Mouse (Mus musculus): Measurements from ENCODE around the gene Gucd1.
"Not testable (repeated sequence)": the region's sequence is repeated elsewhere in the genome, so short reads cannot be mapped to it uniquely, and the experiment has no call there.

Gene Gucd1

GRCm38 (mm10) chr10:75535423-75535822, 17.7 kb upstream of the Gucd1 start:
- DNase-seq (ENCODE audit: low spot score in 2 of 2), result no peak

DNA sequence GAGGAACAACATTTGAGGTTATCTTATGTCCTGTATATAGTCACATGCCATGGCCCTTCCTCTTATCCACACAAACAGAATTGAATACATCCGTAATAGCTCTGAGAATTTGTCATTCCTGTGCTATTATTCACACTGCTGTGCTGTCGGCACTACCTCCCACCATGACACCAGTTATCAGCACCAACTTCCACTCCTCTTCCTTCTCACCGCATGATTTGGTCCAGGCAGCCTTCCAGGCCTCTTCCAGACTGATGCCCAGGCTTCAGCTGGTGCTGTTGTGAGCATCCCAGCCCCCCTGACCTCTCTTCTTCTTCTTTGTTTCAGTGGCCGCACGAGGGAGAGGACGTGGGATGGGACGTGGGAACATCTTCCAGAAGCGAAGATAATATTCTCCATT, 17.2 kb upstream of the Gucd1 start:
- no peak for DNase-seq (ENCODE audit: low spot score in 2 of 2)

- no peak for DNase-seq (ENCODE audit: low spot score in 2 of 2)
Observed at GRCm38 (mm10) chr10:75534216-75534615, 16.4 kb upstream of the Gucd1 start.

DNA sequence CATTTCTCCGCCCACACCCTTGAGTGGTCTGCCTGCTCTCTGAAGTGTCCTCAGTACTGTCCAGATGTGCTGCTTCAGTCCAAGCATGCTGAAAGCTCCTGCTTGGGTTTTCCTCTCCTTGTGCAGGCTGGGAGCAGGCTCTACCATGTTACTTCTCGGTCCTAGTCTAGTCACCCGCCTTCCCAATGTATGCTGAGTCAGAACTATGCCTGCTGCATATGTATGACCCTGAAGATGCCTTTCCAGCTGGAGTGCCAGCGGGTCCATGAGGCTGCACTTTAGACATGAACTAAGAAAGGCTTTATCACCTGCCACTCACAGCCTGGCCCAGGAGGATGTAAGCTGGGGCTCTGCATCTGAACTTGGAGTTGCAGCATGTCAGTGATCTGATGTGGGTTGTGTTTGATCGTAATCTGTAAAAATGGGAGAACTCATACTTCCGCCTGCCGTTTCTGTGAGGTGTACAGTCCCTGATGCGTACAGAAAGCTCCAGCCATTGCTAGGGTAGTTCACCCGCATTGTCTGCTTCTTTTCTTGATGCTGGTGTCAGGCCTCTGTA, 13.8 kb upstream of the Gucd1 start:
- DNase-seq (ENCODE audit: low spot score in 2 of 2), result no peak

DNA sequence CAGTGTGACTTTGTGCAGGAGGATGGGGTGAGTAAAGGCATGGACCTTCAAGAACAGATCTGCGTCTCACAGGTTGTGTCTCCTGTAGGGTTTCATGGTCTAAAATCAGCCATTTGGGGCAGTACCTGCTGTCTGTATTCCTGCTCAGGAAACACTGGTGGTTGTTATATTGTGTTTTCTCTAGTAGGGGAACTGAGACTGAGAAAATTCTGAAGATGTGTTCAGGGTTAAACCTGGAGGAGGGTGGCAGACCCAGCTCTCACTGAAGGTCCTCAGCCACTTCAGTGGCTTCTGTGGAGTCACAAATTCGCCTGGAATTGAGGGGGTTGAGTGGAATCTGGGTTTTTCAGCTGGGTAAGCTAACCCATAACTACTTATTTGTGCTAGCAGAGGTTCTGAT, 12.6 kb upstream of the Gucd1 start:
- DNase-seq (ENCODE audit: low spot score in 2 of 2), result no peak

DNA sequence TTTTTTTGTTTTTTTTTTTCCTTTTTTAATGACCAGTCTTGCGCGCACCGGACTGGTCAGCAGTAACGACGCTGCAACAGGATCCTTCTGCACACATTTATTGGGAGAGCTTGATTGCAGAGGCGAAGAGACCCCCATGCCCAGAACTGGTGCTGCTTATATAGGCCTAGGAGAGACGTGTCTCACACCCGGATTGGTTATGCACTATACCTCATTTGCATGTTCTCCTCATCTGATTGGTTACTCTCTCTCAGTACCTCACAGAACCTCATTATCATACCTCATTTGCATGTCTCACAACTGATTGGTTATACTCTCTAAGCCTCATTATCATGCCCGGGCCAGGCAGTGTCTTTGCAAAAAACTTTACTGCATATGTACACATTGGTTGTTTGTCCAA, 7.7 kb upstream of the Gucd1 start:
- DNase-seq (ENCODE audit: low spot score in 2 of 2), result not testable (repeated sequence)

GRCm38 (mm10) chr10:75521643-75522042, 3.9 kb upstream of the Gucd1 start:
- DNase-seq (ENCODE audit: low spot score in 2 of 2), result no peak

DNA sequence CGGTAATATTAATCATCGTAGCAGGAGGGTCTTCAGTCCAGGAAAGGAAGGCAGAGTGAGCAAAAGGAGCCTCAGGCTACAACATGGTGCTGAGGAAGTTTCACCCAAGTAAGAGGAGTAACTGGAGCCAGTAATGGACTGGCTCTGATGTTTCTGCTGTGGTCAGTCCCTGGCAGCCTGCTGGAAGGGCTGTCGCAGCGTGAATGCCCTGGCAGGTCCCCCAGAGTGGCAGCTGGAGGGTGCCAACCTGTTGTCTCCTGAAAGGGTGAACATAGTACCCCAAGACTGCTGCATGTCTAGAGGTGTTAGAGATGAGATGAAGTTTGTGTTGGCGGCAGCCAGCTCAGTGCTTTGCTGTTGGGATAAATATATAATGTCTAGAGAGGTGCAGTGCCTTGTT, 2.8 kb upstream of the Gucd1 start:
- DNase-seq (ENCODE audit: low spot score in 2 of 2), result no peak

DNA sequence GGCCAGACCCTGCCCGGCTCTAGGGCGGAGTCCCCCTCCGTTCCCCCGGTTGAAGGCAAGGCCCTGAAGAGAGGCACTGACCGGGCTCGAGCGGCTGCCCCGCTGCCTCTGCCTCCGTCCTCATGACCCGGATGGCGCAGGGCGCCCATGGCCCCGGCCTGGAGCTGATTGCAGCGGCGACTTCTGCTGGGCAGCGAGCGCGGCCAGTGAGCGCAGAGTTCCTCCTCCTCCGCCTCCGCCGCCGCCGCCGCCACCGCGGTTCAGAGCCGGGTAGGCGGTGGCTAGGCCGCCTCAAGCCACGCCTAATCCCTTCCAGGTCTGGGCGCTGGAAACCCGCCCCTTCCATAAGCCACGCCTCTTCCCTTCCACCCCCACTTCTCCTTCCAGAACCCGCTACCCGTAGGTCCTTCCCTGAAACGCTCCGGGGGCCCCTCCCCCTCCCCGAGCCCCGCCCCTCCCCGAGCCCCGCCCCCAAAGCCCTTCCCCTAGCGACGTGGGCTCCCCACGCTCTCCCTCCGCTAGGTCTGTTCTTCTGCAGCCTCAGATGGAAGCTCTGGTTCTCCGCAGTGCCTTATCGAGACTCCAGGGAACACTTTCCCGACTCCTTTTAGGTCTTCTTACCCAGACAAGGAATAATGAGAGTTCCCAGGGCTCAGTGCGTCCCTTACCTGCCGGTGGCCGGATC, 557 bp downstream of the Gucd1 start, which contains the start of gene Snrpd3:
Gene Snrpd3 (plus strand): TSS at position 479 of the 685 bp plus-strand sequence.
- DNase-seq (ENCODE audit: low spot score in 2 of 2), result peak; percentile 87

DNA sequence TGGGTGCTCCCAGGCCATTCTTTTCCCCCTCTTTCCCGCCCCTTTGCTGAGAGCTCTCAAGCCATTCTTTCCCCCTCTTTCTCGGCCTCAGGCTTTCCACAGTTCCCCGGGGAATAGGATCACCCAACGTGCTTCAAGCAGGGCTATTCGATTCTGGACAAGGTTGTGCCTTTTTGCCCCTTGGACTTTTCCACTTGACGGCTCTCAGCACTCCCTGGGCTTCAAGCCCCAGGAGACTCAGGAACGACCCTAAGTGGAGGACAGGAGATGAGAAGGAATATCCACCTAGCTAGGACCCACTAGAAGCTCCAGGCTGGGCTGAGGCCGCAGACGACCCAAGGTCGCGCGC, 1.1 kb downstream of the Gucd1 start:
- DNase-seq (ENCODE audit: low spot score in 2 of 2), result no peak

DNA sequence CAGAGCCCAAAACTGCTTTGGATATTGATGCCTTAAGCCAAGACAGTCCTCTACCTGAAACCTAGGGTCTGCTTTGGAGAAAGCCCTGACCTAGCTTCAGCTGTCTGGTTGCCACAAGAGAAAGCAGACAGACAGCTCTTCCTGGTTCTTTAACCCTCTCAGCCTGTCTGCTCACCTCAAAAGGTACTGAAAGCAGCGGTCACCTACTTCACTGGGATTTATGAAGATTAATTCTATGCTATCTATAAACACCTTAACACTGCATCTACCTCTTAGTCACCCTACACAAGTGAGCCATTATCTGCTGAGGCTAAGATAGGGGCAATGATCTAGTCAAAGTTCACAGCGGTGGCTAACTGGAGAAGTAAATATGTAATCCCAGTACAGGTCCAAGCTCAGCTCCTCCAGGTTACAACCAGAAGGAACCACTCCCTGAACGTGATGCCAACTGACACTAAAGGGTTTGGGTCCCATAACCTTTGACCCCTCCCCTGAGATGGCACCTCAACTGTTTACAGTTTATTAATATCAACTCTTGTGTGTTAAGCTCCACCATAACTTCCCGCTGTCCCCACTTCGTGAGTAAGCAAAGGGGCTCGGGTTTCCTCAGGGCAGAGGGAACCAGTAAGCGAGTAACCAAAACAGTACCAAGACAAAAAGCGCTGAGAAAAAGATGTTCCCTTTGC, 1.6 kb downstream of the Gucd1 start:
- DNase-seq (ENCODE audit: low spot score in 2 of 2), result no peak

GRCm38 (mm10) chr10:75515216-75516037, 2.3 kb downstream of the Gucd1 start:
- DNase-seq (ENCODE audit: low spot score in 2 of 2), result no peak

GRCm38 (mm10) chr10:75514361-75514760, 3.4 kb downstream of the Gucd1 start:
- DNase-seq (ENCODE audit: low spot score in 2 of 2), result no peak

- DNase-seq (ENCODE audit: low spot score in 2 of 2), result no peak
Observed at GRCm38 (mm10) chr10:75513306-75514067, 4.3 kb downstream of the Gucd1 start.

DNA sequence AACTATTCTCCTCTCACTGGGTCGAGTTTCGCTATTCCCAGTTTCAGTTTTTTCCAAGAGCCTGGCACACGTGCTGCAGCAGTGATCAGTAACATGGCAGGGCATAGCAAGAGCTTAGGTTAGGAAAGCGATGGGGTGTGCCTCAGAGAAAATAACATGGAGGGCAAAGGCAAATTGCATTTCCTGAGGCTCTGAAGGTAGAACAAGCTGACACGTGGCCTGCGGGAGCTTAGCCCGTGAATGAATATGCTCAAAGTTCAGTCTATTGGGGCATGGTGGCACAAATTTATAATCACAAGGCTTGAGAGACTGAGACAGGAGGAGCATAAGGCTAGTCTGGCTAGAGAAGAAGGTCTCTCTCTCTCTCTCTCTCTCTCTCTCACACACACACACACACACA, 5.0 kb downstream of the Gucd1 start:
- no peak for DNase-seq (ENCODE audit: low spot score in 2 of 2)

- no peak for DNase-seq (ENCODE audit: low spot score in 2 of 2)
Observed at GRCm38 (mm10) chr10:75511897-75512296, 5.9 kb downstream of the Gucd1 start.

DNA sequence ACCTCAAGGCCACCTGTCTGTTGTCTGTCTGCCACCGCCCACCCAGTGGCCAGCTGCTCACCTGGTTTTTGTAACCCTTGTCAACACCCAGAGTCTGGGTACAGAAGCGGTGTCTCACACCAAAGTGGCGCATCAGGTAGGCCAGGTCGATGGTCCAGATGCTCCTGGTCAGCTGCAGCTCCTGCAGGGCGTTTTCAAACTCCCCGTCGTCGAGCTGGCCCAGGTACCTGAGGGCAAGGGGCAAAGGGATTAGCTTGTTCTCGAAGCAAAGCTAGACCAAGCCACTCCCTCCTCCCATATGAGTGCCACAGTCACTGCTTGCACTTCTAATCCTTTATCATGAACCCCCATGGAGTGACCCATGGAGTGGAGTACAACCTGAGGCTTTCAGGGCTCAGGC, 6.7 kb downstream of the Gucd1 start:
- no peak for DNase-seq (ENCODE audit: low spot score in 2 of 2)

DNA sequence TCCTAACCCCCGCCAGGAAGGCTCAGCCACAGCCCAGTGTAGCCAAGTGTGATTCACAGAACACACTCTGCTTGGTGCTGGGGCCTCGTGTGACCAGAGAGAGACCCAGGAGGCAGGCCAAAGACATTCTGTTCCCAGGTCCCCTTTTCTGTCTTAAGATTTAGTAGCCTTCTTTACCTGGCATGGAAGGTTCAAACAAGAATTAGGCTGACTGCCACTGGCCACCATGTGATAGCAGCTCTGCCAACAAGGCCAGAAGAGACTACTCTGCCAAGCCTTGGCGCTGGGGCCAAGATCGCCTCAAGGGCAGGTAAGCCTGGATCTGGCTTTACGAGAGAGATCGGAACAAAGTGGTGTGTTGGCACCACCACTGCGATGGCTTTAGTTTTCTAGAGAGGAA, 7.3 kb downstream of the Gucd1 start:
- no peak for DNase-seq (ENCODE audit: low spot score in 2 of 2)

DNA sequence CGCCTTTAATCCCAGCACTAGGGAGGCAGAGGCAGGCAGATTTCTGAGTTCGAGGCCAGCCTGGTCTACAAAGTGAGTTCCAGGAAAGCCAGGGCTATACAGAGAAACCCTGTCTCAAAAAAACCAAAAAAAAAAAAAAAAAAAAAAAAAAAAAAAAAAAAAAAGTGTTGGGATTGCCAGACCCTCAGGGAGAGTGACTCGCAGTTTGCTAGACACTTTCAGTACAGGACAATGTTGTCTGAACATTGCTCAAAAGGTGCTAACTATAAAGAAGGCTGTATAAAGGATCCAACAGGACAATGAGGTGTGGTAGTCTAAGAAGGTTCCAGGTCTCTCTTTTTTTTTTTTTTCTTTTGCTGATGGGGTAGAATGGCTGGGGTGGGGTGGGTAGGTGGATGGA, 11.8 kb downstream of the Gucd1 start:
- not testable (repeated sequence) for DNase-seq (ENCODE audit: low spot score in 2 of 2)

- DNase-seq (ENCODE audit: low spot score in 2 of 2), result no peak
Observed at GRCm38 (mm10) chr10:75505130-75505495, 12.7 kb downstream of the Gucd1 start.

DNA sequence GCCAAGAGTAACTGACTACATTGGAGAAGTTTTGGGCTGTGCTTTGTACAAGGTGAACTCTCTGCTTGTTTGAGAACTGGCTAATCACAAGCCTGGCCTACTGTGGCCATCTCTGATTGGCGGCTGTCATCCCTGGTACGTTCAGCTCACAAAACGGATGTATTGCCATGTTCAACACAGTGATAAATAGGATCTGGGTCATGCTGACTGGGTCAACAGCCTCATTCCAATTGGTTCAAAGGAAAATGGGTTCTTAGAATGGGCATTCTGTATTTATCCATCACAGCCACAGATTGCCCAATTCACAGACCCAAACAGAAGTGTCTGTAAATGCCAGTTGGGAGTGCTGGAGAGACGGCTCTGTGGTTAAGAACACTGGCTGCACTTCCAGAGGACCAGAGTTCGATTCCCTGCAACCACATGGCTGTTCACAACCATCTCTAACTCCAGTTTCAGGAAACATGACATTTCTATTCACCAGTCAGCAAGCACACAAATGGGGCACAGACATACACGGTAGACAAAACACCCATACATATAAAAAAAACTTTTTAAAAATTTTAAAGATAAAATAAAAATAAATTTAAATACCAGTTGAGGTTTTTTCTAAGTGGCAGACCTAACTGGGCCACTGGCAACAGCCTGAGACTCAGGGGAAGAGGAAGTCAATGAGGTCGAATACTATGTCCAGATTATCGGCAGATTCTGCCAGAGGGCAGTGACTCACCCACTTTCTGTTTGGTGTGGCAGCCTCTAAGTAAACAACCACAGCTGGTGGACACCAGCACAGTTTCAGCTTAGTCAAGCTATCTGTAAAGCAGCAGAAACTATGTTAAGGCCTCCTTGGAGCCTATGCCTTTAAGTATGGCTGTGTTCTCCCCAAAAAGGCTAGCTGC, 13.3 kb downstream of the Gucd1 start:
- DNase-seq (ENCODE audit: low spot score in 2 of 2), result no peak
